Mouse (Mus musculus): Measurements from ENCODE around the gene Lix1.

Gene Lix1

DNA sequence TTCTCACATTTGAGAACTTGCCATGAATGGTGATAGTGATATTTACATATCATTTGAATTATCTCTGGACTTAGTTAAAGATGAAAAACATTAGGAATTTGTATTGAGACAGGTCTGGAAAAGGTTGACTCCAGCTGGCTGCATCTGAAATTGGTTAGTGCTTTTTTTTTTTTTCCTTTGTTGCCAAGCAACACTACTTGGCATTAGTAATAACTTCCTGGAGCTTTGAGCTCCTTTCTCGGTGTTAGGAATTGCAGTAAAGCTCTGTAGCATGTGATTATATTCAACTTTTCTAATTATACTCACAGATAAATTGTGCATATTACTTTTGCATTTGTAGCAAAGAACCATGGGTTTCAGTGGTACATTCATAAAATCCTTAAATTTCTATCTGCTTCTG, 96.4 kb downstream of the Lix1 start:
- no peak for DNase-seq

DNA sequence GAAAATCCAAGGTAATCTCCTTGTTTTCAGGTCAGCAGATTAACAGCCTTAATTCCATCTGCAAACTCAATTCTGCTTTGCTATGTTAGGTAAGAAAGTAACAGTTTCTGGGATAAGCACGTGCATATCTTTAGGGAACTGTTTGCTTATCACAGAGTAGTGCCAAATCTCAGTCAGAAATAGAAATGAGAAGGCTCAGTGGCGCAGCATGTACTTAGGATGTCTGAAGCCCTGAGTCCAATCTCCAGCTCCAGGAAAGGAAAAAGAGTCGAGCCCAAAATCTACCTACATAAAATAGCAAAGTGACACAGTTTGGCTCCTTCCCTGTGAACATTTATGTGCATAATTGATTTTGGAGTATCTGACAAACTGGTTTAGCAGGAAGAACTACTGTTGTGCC, 96.8 kb downstream of the Lix1 start:
- no peak for DNase-seq

DNA sequence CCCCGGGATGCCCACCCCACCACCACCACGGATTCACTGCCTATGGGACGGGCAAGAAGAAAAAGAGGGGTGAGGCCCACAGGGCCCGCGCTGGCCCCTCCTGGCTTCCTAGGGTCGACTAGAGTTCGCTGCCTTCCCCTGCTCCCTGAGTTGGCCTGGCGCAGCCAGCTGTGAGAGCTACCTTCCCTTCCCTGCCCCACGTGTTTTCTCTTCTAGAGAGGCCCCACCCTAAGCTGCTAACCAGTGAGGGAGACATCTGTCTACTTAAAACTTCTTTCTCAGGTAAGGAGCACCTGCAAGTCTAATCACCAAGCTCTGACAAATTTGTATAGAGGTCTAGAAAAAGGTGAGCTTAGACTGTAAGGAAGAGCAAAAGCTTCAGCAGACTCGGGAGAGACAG, 104.2 kb downstream of the Lix1 start:
- DNase-seq, result no peak

Measured in cerebellum, adult 9-10 months (tissue).